Mouse (Mus musculus) spleen, adult 2 months (tissue): ENCODE results near the gene Xpnpep2. TPM values are rescaled to one million over a fixed set of nuclear protein-coding genes. Genes with fewer than 3 reads are reported as not detected.

Experiments used
- DNase-seq, 2 experiments: peaks; one replicate each; pipeline versions ENCODE4 v3.0.0 to v3.0.0-alpha.2; 2012 to 2021; ENCODE audit warnings: low spot score in 2 of 2, low read depth in 1 of 2
- H3K27ac ChIP-seq: fragments of 200-500 bp; 2 replicates; pipeline ENCODE4 v1.5.1; 2012; ENCODE audit warnings: low read length, inconsistent platforms; ENCODE audit not compliant: insufficient read depth
- H3K27me3 ChIP-seq: fragments of 200-500 bp; 2 replicates; pipeline ENCODE4 v1.6.1; 2012; ENCODE audit warnings: mild to moderate bottlenecking, moderate library complexity, low read length, inconsistent platforms; ENCODE audit not compliant: control insufficient read depth, insufficient read depth
- H3K36me3 ChIP-seq: fragments of 200-500 bp; 2 replicates; pipeline ENCODE4 v1.6.1; 2012; ENCODE audit warnings: mild to moderate bottlenecking, low read length, inconsistent platforms; ENCODE audit not compliant: control insufficient read depth, insufficient read depth
- H3K4me1 ChIP-seq: fragments of 200-500 bp; 2 replicates; pipeline ENCODE4 v1.6.1; 2011; ENCODE audit warnings: inconsistent platforms; ENCODE audit not compliant: control insufficient read depth, insufficient read depth, insufficient read length
- H3K4me3 ChIP-seq: fragments of 200-500 bp; 2 replicates; pipeline ENCODE4 v1.5.1; 2011; ENCODE audit warnings: mild to moderate bottlenecking, inconsistent platforms; ENCODE audit not compliant: insufficient read depth, insufficient read length; ENCODE audit errors: extremely low read depth
- CTCF ChIP-seq: fragments of 200-500 bp; IDR thresholded peaks from 2 replicates; pipeline ENCODE4 v1.5.1; 2011; ENCODE audit warnings: mild to moderate bottlenecking, inconsistent platforms; ENCODE audit not compliant: insufficient read depth, insufficient read length, insufficient replicate concordance; ENCODE audit errors: extremely low read depth
- POLR2A ChIP-seq: fragments of 200-500 bp; IDR thresholded peaks from 2 replicates; pipeline ENCODE4 v1.6.1; 2011; ENCODE audit warnings: low read depth, low read length, inconsistent platforms
- WGBS: fragments of 180-500 bp; shearing (Covaris S2); methylation state at CpG from one replicate; pipeline ENCODE4 v1.1.7; 2018; 5-methylcytosine and 5-hydroxymethylcytosine counted together
- polyA plus RNA-seq: library from polyadenylated mRNA; depleted of rRNA; stranded (reverse); fragments of >200 nt; gene quantifications from 2 replicates; pipeline ENCODE4 v1.2.3, GENCODE M21; 2012

Xpnpep2 gene
- polyA plus RNA-seq, 1 experiment, result 0.08 TPM

DNA sequence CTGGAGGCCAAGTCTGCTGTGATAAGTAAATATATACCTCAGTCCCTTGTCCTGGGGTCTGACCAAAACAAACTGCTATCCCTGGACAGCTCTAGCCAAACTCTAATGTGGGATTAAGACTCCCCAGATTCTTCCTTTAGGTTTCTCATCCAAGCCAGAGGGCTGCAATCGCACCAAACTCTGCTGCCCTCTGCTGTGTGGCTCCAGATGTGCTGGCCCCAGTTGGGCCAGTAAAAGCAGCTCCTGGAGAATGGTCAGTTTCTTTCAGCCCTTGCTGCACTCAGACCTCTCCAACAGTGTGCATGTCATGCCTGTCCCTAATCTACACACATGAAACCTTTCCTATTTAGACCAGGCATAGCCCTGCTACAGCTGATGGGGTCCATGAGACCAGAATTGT, 8.7 kb upstream of the Xpnpep2 start:
- no peak overlapping the region for H3K27ac ChIP-seq
- WGBS, result 48% methylated on average over 1 of the region's 1 CpGs
- no peak for DNase-seq
- TF ChIP-seq CTCF (no peak), POLR2A (no peak)
- H3K27me3 ChIP-seq, result no peaks in the 10 kb centered on the region
- H3K4me3 ChIP-seq, result no peak overlapping the region
- peaks cover 7% of the 10 kb centered on the region; the same call in 1 of the 2 replicates for H3K4me1 ChIP-seq
- H3K36me3 ChIP-seq, result no peaks in the 10 kb centered on the region

- Histone ChIP-seq H3K27me3 (no peaks in the 10 kb centered on the region), H3K36me3 (no peaks in the 10 kb centered on the region), H3K27ac (no peak overlapping the region), H3K4me1 (peaks cover 3% of the 10 kb centered on the region; the same call in 1 of the 2 replicates), H3K4me3 (no peak overlapping the region)
- TF ChIP-seq POLR2A (no peak), CTCF (no peak)
- DNase-seq, result no peak
- 79% methylated on average over 3 of the region's 3 CpGs for WGBS
Observed at GRCm38 (mm10) chrX:48103256-48103655, 5.3 kb upstream of the Xpnpep2 start.

- Histone ChIP-seq H3K4me3 (no peak overlapping the region), H3K36me3 (no peaks in the 10 kb centered on the region), H3K27me3 (no peaks in the 10 kb centered on the region), H3K27ac (no peak overlapping the region), H3K4me1 (no peaks in the 10 kb centered on the region)
- 88% methylated on average over 7 of the region's 7 CpGs for WGBS
- no peak for TF ChIP-seq CTCF
- TF ChIP-seq POLR2A, result no peak
- DNase-seq, result no peak
Observed at GRCm38 (mm10) chrX:48104736-48105441, 3.6 kb upstream of the Xpnpep2 start.

- no peak for DNase-seq
- Histone ChIP-seq H3K4me3 (no peak overlapping the region), H3K36me3 (no peaks in the 10 kb centered on the region), H3K4me1 (no peaks in the 10 kb centered on the region), H3K27me3 (no peaks in the 10 kb centered on the region), H3K27ac (no peak overlapping the region)
- 42% methylated on average over 3 of the region's 3 CpGs for WGBS
- TF ChIP-seq POLR2A (no peak), CTCF (no peak)
Observed at GRCm38 (mm10) chrX:48106226-48106625, 2.3 kb upstream of the Xpnpep2 start.

DNA sequence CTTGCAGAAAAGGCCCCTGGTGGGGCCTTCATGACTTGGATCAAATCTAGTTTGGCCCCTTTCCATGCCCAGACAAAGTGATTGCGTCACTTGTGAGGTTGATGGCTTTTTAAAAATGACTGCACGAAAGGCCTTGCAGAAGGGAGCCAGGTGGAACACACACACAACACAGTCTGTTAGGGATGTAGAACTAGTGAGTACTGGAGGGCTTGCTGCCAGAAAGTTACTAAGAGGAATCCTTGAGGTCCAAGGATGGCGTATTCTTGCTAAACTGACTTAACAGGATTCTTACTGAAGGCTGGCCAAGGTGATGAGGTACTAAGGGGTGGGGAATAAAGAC, 761 bp downstream of the Xpnpep2 start:
- Histone ChIP-seq H3K36me3 (no peaks in the 10 kb centered on the region), H3K4me1 (no peaks in the 10 kb centered on the region), H3K4me3 (no peak overlapping the region), H3K27ac (no peak overlapping the region), H3K27me3 (no peaks in the 10 kb centered on the region)
- DNase-seq, result no peak
- 84% methylated on average over 3 of the region's 3 CpGs for WGBS
- TF ChIP-seq POLR2A, result no peak
- no peak for TF ChIP-seq CTCF

DNA sequence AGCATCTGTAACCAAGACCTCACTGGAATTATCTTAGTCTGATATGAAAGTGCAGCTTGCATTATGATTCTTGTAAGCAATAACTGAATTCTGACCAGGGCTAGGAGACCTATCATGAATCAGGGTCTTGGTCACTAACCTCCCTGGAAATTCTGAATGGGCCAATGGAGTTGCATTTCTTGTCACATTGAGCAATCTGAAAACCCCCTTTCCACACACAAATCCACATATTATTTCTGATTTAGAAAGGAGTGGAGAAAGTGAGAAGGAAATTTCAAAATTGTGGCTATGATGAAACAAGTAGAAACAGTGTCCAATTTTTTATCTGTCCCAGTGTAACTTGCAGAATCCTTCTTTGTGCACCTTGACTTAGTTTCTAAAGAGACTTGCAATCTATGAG, 10.8 kb downstream of the Xpnpep2 start:
- H3K27me3 ChIP-seq, result no peaks in the 10 kb centered on the region
- H3K27ac ChIP-seq, result no peak overlapping the region
- no peak overlapping the region for H3K4me3 ChIP-seq
- H3K36me3 ChIP-seq, result no peaks in the 10 kb centered on the region
- DNase-seq, result no peak
- no peaks in the 10 kb centered on the region for H3K4me1 ChIP-seq
- TF ChIP-seq POLR2A (no peak), CTCF (no peak)
